Mouse (Mus musculus) CH12.LX (cell line): Measurements from ENCODE around the gene Dclk2.

Source experiments
- CTCF ChIP-seq, 2 experiments: IDR thresholded peaks in 1 of 2; conservative IDR thresholded peaks in 1 of 2; 2 replicates each; pipeline ENCODE4 v1.5.1; 2011 to 2012; ENCODE audit warnings: low read depth in 2 of 2, low read length in 2 of 2, improper control_type of control experiment in 1 of 2, inconsistent platforms in 1 of 2, mild to moderate bottlenecking in 1 of 2, moderate library complexity in 1 of 2
- EP300 ChIP-seq: IDR thresholded peaks from 2 replicates; pipeline ENCODE4 v1.6.1; 2011; ENCODE audit warnings: low read length, improper control_type of control experiment
- ETS1 ChIP-seq: conservative IDR thresholded peaks from 2 replicates; pipeline ENCODE4 v1.6.1; 2012; ENCODE audit warnings: low read depth, mild to moderate bottlenecking, inconsistent platforms, low read length, improper control_type of control experiment, moderate library complexity
- IRF4 ChIP-seq: IDR thresholded peaks from 2 replicates; pipeline ENCODE4 v1.6.1; 2014; ENCODE audit warnings: low read depth, mild to moderate bottlenecking, inconsistent platforms, low read length, improper control_type of control experiment
- KAT2A ChIP-seq: IDR thresholded peaks from 2 replicates; pipeline ENCODE4 v1.6.1; 2012; ENCODE audit warnings: low read length, improper control_type of control experiment, inconsistent platforms; ENCODE audit not compliant: insufficient replicate concordance
- MAX ChIP-seq: IDR thresholded peaks from 2 replicates; pipeline ENCODE4 v1.6.1; 2011; ENCODE audit warnings: low read length, improper control_type of control experiment
- MXI1 ChIP-seq: IDR thresholded peaks from 2 replicates; pipeline ENCODE4 v1.6.1; 2011; ENCODE audit warnings: mild to moderate bottlenecking, low read depth, low read length, improper control_type of control experiment
- POLR2A ChIP-seq: IDR thresholded peaks from 2 replicates; pipeline ENCODE4 v1.6.1; 2011; ENCODE audit warnings: low read depth, mild to moderate bottlenecking, improper control_type of control experiment, low read length
- RCOR1 ChIP-seq: conservative IDR thresholded peaks from 2 replicates; pipeline ENCODE4 v1.6.1; 2012; ENCODE audit warnings: low read depth, mild to moderate bottlenecking, inconsistent platforms, low read length, improper control_type of control experiment
- SMC3 ChIP-seq: IDR thresholded peaks from 2 replicates; pipeline ENCODE4 v1.6.1; 2011; ENCODE audit warnings: low read depth, low read length, improper control_type of control experiment
- USF2 ChIP-seq: conservative IDR thresholded peaks from 2 replicates; pipeline ENCODE4 v1.6.1; 2011; ENCODE audit warnings: low read depth, low read length, improper control_type of control experiment
- ZC3H11A ChIP-seq: IDR thresholded peaks from 2 replicates; pipeline ENCODE4 v1.6.1; 2012; ENCODE audit warnings: low read depth, mild to moderate bottlenecking, inconsistent platforms, low read length, improper control_type of control experiment

DNA sequence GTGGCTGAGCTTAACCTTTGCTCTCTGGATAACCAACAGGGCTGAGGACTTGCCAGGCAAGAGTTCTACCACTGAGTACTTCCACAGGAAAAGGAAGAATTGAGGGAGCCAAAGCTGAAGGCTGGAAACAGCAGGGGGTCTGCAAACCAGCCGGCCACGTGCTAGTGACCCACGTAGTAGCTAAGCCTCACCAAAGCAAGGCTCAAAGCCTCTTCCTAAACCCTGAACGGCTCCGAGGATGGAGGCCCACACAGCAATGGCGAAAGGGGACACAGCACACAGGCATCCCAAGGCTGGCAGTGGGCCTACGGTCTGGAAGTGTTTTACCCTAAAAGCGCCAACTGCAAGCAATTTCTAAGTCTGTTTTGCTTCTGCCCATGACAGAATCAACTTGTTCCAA is 23.1 kb downstream of the Dclk2 start:
- no peak for TF ChIP-seq RCOR1
- no peak for TF ChIP-seq MXI1
- no peak for TF ChIP-seq SMC3
- TF ChIP-seq MAX = no peak
- TF ChIP-seq POLR2A = no peak
- no peak for TF ChIP-seq CTCF (conservative IDR thresholded peaks at IDR 0.05 in 1 of 2, IDR thresholded peaks at IDR 0.05 in 1 of 2; ENCODE audit: low read depth in 2 of 2, low read length in 2 of 2)
- TF ChIP-seq KAT2A = no peak
- TF ChIP-seq EP300 = no peak
- TF ChIP-seq IRF4 = no peak
- TF ChIP-seq ETS1 = no peak
- no peak for TF ChIP-seq ZC3H11A
- no peak for TF ChIP-seq USF2
